Mouse (Mus musculus) hindbrain, postnatal 0 days (tissue): ENCODE results near the gene Ccdc28b. TPM values are rescaled to one million over a fixed set of nuclear protein-coding genes. Genes with fewer than 3 reads are reported as not detected.

Source experiments
- ATAC-seq: fragments of 200-750 bp; cut with Nextera tagmentation; 2 replicates; pipeline ENCODE4 v1.8.0; 2017; ENCODE audit warnings: mild to moderate bottlenecking, moderate TSS enrichment, moderate library complexity
- DNase-seq: peaks from one replicate; pipeline ENCODE4 v3.0.0-alpha.2; 2015; ENCODE audit warnings: low spot score
- H3K27ac ChIP-seq: fragments of 300-500 bp; sonication (generic); 2 replicates; pipeline ENCODE4 v1.5.1; 2014; ENCODE audit warnings: mild to moderate bottlenecking
- H3K27me3 ChIP-seq: fragments of 300-500 bp; sonication (generic); 2 replicates; pipeline ENCODE4 v1.6.1; 2014; ENCODE audit warnings: low read length, mixed read lengths; ENCODE audit not compliant: insufficient read depth
- H3K36me3 ChIP-seq: fragments of 300-500 bp; sonication (generic); 2 replicates; pipeline ENCODE4 v1.6.1; 2014; ENCODE audit warnings: low read length, mixed read lengths; ENCODE audit not compliant: insufficient read depth
- H3K4me1 ChIP-seq: fragments of 300-500 bp; sonication (generic); 2 replicates; pipeline ENCODE4 v1.6.1; 2014; ENCODE audit warnings: antibody characterized with exemption, low read length, mixed read lengths; ENCODE audit not compliant: insufficient read depth
- H3K4me2 ChIP-seq: fragments of 300-500 bp; sonication (generic); 2 replicates; pipeline ENCODE4 v1.6.1; 2014; ENCODE audit warnings: low read depth, mild to moderate bottlenecking, low read length, moderate library complexity, mixed read lengths
- H3K4me3 ChIP-seq: fragments of 300-500 bp; sonication (generic); 2 replicates; pipeline ENCODE4 v1.5.1; 2014; ENCODE audit warnings: low read length
- H3K9ac ChIP-seq: fragments of 300-500 bp; sonication (generic); replicated peaks from 2 replicates; pipeline ENCODE4 v1.6.1; 2014; ENCODE audit warnings: mild to moderate bottlenecking, low read length, moderate library complexity, mixed read lengths
- H3K9me3 ChIP-seq: fragments of 300-500 bp; sonication (generic); 2 replicates; pipeline ENCODE4 v1.6.1; 2016; ENCODE audit warnings: low read length, mixed read lengths
- CTCF ChIP-seq: IDR thresholded peaks from 2 replicates; pipeline ENCODE4 v1.5.1; 2016; ENCODE audit warnings: antibody characterized with exemption, control low read depth, low read depth
- WGBS: fragments of 180-500 bp; shearing (Covaris S2); extraction: QIAGEN DNeasy Blood & Tissue Kit; methylation state at CpG from one replicate; pipeline ENCODE4 v1.1.7; 2014; 5-methylcytosine and 5-hydroxymethylcytosine counted together
- polyA plus RNA-seq: library from polyadenylated mRNA; unstranded; fragments of >200 nt; fragmentation: Nextera tagmentation; extraction: Ambion mirVana; gene quantifications from 2 replicates; pipeline ENCODE4 v1.2.1, GENCODE M21; 2015
- total RNA-seq: library from RNA; depleted of rRNA; stranded (reverse); fragments of >200 nt; gene quantifications from 2 replicates; pipeline ENCODE4 v1.2.3, GENCODE M21; 2014; rRNA removed

The Ccdc28b gene
- total and polyA plus RNA-seq, 2 experiments from 2014 or later: 55.0 to 157 TPM

GRCm38 (mm10) chr4:129572236-129573092 lies 51.3 kb downstream of the Ccdc28b start:
- TF ChIP-seq CTCF: no peak
- H3K4me2 ChIP-seq: no peak overlapping the region
- ATAC-seq (no peak), DNase-seq (no peak)
- no peaks in the 10 kb centered on the region for H3K9me3 ChIP-seq
- H3K9ac ChIP-seq: no peak overlapping the region
- 84% methylated on average over 13 of the region's 13 CpGs for WGBS
- H3K4me3 ChIP-seq: no peak overlapping the region
- no peaks in the 10 kb centered on the region for H3K27me3 ChIP-seq
- no peak overlapping the region for H3K27ac ChIP-seq
- no peaks in the 10 kb centered on the region; the same call in 1 of the 2 replicates for H3K4me1 ChIP-seq
- H3K36me3 ChIP-seq: no peaks in the 10 kb centered on the region

- H3K4me1 ChIP-seq: no peaks in the 10 kb centered on the region
- no peaks in the 10 kb centered on the region for H3K27me3 ChIP-seq
- ATAC-seq: no peak
- H3K4me3 ChIP-seq: no peak overlapping the region
- no peak overlapping the region for H3K4me2 ChIP-seq
- no peak overlapping the region for H3K9ac ChIP-seq
- DNase-seq: no peak
- H3K27ac ChIP-seq: no peak overlapping the region
- no peak for TF ChIP-seq CTCF
- no peaks in the 10 kb centered on the region for H3K9me3 ChIP-seq
- no peaks in the 10 kb centered on the region for H3K36me3 ChIP-seq
- 74% methylated on average over 8 of the region's 8 CpGs for WGBS
These were observed 52.1 kb downstream of the Ccdc28b start for GRCm38 (mm10) chr4:129571551-129572084.

GRCm38 (mm10) chr4:129570028-129570427 lies 53.7 kb downstream of the Ccdc28b start:
- Histone ChIP-seq H3K9me3 (no peaks in the 10 kb centered on the region), H3K4me3 (no peak overlapping the region), H3K36me3 (no peaks in the 10 kb centered on the region), H3K27ac (no peak overlapping the region), H3K4me2 (no peak overlapping the region), H3K4me1 (no peaks in the 10 kb centered on the region), H3K27me3 (no peaks in the 10 kb centered on the region), H3K9ac (no peak overlapping the region)
- TF ChIP-seq CTCF: no peak
- no peak for DNase-seq
- WGBS: 91% methylated on average over 6 of the region's 6 CpGs
- no peak for ATAC-seq

Other genes starting within 250 kb of the Ccdc28b start
- gene Zbtb8a, start 245.8 kb downstream of the Ccdc28b start, total RNA-seq: 26.9 and 29.6 TPM in 2 replicates
- gene Zbtb8a, start 245.8 kb downstream of the Ccdc28b start, polyA plus RNA-seq: 14.9 and 15.3 TPM in 2 replicates
- gene Zbtb8b, start 183.1 kb downstream of the Ccdc28b start, total RNA-seq: 9.7 and 15.3 TPM in 2 replicates
- 11.3 and 12.9 TPM in 2 replicates for gene Zbtb8b, start 183.1 kb downstream of the Ccdc28b start, polyA plus RNA-seq
- 55.2 and 60.6 TPM in 2 replicates for gene Bsdc1, start 162.4 kb downstream of the Ccdc28b start, total RNA-seq
- gene Bsdc1, start 162.4 kb downstream of the Ccdc28b start, polyA plus RNA-seq: 25.3 and 27.1 TPM in 2 replicates
- gene Tssk3, start 132.9 kb downstream of the Ccdc28b start, total RNA-seq: not detected in 2 replicates
- 1.1 and 1.3 TPM in 2 replicates for gene Tssk3, start 132.9 kb downstream of the Ccdc28b start, polyA plus RNA-seq
- 3.9 TPM in 1 of 2 replicates, not detected in the other for gene Fam229a, start 132.8 kb downstream of the Ccdc28b start, total RNA-seq
- gene Fam229a, start 132.8 kb downstream of the Ccdc28b start, polyA plus RNA-seq: 3.0 and 3.1 TPM in 2 replicates
- gene Marcksl1, start 110.4 kb downstream of the Ccdc28b start, total RNA-seq: 1,438 and 1,538 TPM in 2 replicates
- 1,583 and 1,620 TPM in 2 replicates for gene Marcksl1, start 110.4 kb downstream of the Ccdc28b start, polyA plus RNA-seq
- 20.7 and 38.0 TPM in 2 replicates for gene Hdac1, start 81.2 kb downstream of the Ccdc28b start, total RNA-seq
- 56.6 and 62.1 TPM in 2 replicates for gene Hdac1, start 81.2 kb downstream of the Ccdc28b start, polyA plus RNA-seq
- 10.1 and 12.5 TPM in 2 replicates for gene Lck, start 50.3 kb downstream of the Ccdc28b start, total RNA-seq
- gene Lck, start 50.3 kb downstream of the Ccdc28b start, polyA plus RNA-seq: 12.2 and 13.0 TPM in 2 replicates
- not detected in 2 replicates for gene Fam167b, start 45.4 kb downstream of the Ccdc28b start, total RNA-seq
- 0.33 and 0.48 TPM in 2 replicates for gene Fam167b, start 45.4 kb downstream of the Ccdc28b start, polyA plus RNA-seq
- 364 and 401 TPM in 2 replicates for gene Eif3i, start 23.3 kb downstream of the Ccdc28b start, total RNA-seq
- 231 and 233 TPM in 2 replicates for gene Eif3i, start 23.3 kb downstream of the Ccdc28b start, polyA plus RNA-seq
- 150 and 182 TPM in 2 replicates for gene Tmem234, start 23.3 kb downstream of the Ccdc28b start, total RNA-seq
- gene Tmem234, start 23.3 kb downstream of the Ccdc28b start, polyA plus RNA-seq: 216 and 221 TPM in 2 replicates
- gene Dcdc2b, start 9.7 kb downstream of the Ccdc28b start, total RNA-seq: not detected in 2 replicates
- gene Dcdc2b, start 9.7 kb downstream of the Ccdc28b start, polyA plus RNA-seq: 4.1 TPM in 2 replicates
- gene Iqcc, start 4.8 kb downstream of the Ccdc28b start, total RNA-seq: 11.2 and 12.0 TPM in 2 replicates
- 21.0 and 21.1 TPM in 2 replicates for gene Iqcc, start 4.8 kb downstream of the Ccdc28b start, polyA plus RNA-seq
- 31.6 and 32.2 TPM in 2 replicates for gene Txlna, start 17.1 kb upstream of the Ccdc28b start, total RNA-seq
- gene Txlna, start 17.1 kb upstream of the Ccdc28b start, polyA plus RNA-seq: 29.3 and 29.5 TPM in 2 replicates
- gene Kpna6, start 48.8 kb upstream of the Ccdc28b start, total RNA-seq: 61.6 and 61.8 TPM in 2 replicates
- 11.6 and 13.0 TPM in 2 replicates for gene Kpna6, start 48.8 kb upstream of the Ccdc28b start, polyA plus RNA-seq
- 23.8 and 25.2 TPM in 2 replicates for gene Tmem39b, start 72.9 kb upstream of the Ccdc28b start, total RNA-seq
- gene Tmem39b, start 72.9 kb upstream of the Ccdc28b start, polyA plus RNA-seq: 10.5 and 12.1 TPM in 2 replicates
- gene Khdrbs1, start 118.4 kb upstream of the Ccdc28b start, total RNA-seq: 75.1 and 86.2 TPM in 2 replicates
- 85.7 and 86.5 TPM in 2 replicates for gene Khdrbs1, start 118.4 kb upstream of the Ccdc28b start, polyA plus RNA-seq
- 83.5 and 91.7 TPM in 2 replicates for gene Ptp4a2, start 187.3 kb upstream of the Ccdc28b start, total RNA-seq
- gene Ptp4a2, start 187.3 kb upstream of the Ccdc28b start, polyA plus RNA-seq: 243 and 254 TPM in 2 replicates